Mouse (Mus musculus) stomach, postnatal 0 days (tissue): ENCODE measurements around the gene Gnptab.

ENCODE experiments used
- CTCF ChIP-seq: IDR thresholded peaks from 2 replicates; pipeline ENCODE4 v1.5.1; 2016; ENCODE audit warnings: antibody characterized with exemption, low read depth, mild to moderate bottlenecking, moderate library complexity
- EP300 ChIP-seq: optimal IDR thresholded peaks from 2 replicates; pipeline ENCODE3; 2016; ENCODE audit warnings: antibody characterized with exemption

GRCm38 (mm10) chr10:88441224-88441623 is 62.3 kb downstream of the Gnptab start:
- no peak for TF ChIP-seq CTCF
- no peak for TF ChIP-seq EP300
